Mouse (Mus musculus) myocyte (in vitro differentiated cells): ENCODE data around the gene Col5a2.

Source experiments
- CEBPB ChIP-seq: IDR thresholded peaks from 2 replicates; pipeline ENCODE4 v1.6.1; 2011; ENCODE audit warnings: mild to moderate bottlenecking, moderate library complexity; ENCODE audit not compliant: poor library complexity, insufficient read depth, severe bottlenecking
- E2F4 ChIP-seq: IDR thresholded peaks from one replicate; pipeline ENCODE4 v1.6.1; 2011; ENCODE audit warnings: mild to moderate bottlenecking, control low read depth, moderate library complexity; ENCODE audit not compliant: insufficient read depth
- MYOD1 ChIP-seq, 3 experiments: IDR thresholded peaks; one replicate each; pipeline ENCODE4 v1.6.1; 2011; ENCODE audit warnings: control low read depth in 2 of 3, low read depth in 2 of 3, mild to moderate bottlenecking in 2 of 3, moderate library complexity in 1 of 3; ENCODE audit not compliant: insufficient read length in 2 of 3, control insufficient read depth in 1 of 3
- MYOG ChIP-seq, 3 experiments: IDR thresholded peaks; one replicate each; pipeline ENCODE4 v1.6.1; 2011; ENCODE audit warnings: control low read depth in 2 of 3, low read depth in 2 of 3, mild to moderate bottlenecking in 2 of 3; ENCODE audit not compliant: insufficient read length in 2 of 3, control insufficient read depth in 1 of 3, insufficient read depth in 1 of 3
- POLR2A ChIP-seq: IDR thresholded peaks from one replicate; pipeline ENCODE4 v1.6.1; 2011; ENCODE audit warnings: low read depth, mild to moderate bottlenecking, control low read depth, moderate library complexity; ENCODE audit not compliant: insufficient read length
- POLR2AphosphoS2 ChIP-seq: IDR thresholded peaks from one replicate; pipeline ENCODE4 v1.6.1; 2011; ENCODE audit warnings: low read depth, control low read depth; ENCODE audit not compliant: insufficient read length
- REST ChIP-seq: IDR thresholded peaks from one replicate; pipeline ENCODE4 v1.6.1; 2011; ENCODE audit warnings: mild to moderate bottlenecking, control low read depth, moderate library complexity; ENCODE audit not compliant: insufficient read depth, insufficient read length
- SRF ChIP-seq: IDR thresholded peaks from one replicate; pipeline ENCODE4 v1.6.1; 2011; ENCODE audit warnings: low read depth; ENCODE audit not compliant: control insufficient read depth, insufficient read length
- TCF12 ChIP-seq: IDR thresholded peaks from one replicate; pipeline ENCODE4 v1.6.1; 2011; ENCODE audit warnings: mild to moderate bottlenecking, control low read depth; ENCODE audit not compliant: poor library complexity, insufficient read depth, severe bottlenecking
- USF1 ChIP-seq: IDR thresholded peaks from one replicate; pipeline ENCODE4 v1.6.1; 2011; ENCODE audit warnings: low read depth, mild to moderate bottlenecking, control low read depth, moderate library complexity

- no peak for TF ChIP-seq MYOD1 (IDR thresholded peaks at IDR 0.05; ENCODE audit: control insufficient read depth in 1 of 3, insufficient read length in 2 of 3, low read depth in 2 of 3)
- TF ChIP-seq POLR2A, result no peak
- no peak for TF ChIP-seq POLR2AphosphoS2
- TF ChIP-seq CEBPB, result no peak
- no peak for TF ChIP-seq TCF12
- TF ChIP-seq REST, result no peak
- no peak for TF ChIP-seq MYOG (IDR thresholded peaks at IDR 0.05; ENCODE audit: control insufficient read depth in 1 of 3, insufficient read depth in 1 of 3, insufficient read length in 2 of 3, low read depth in 2 of 3)
- no peak for TF ChIP-seq SRF
- no peak for TF ChIP-seq USF1
- no peak for TF ChIP-seq E2F4
Measured at GRCm38 (mm10) chr1:45541161-45541560, 38.1 kb upstream of the Col5a2 start.
